Mouse (Mus musculus): ENCODE data around the gene Map3k11.

- TF ChIP-seq POLR2A (IDR thresholded peaks at IDR 0.05; ENCODE audit: insufficient read depth, low read depth, low read length) = no peak
- no peak for TF ChIP-seq EP300 (IDR thresholded peaks at IDR 0.05; ENCODE audit: insufficient read depth, low read depth, low read length)
Measured at GRCm38 (mm10) chr19:5728631-5729443, 40.3 kb downstream of the Map3k11 start.
